Mouse (Mus musculus) forebrain, embryonic 14.5 days (tissue): ENCODE results near the gene Pecam1. TPM values are rescaled to one million over a fixed set of nuclear protein-coding genes. Genes with fewer than 3 reads are reported as not detected.
"Not testable (repeated sequence)": the region's sequence is repeated elsewhere in the genome, so short reads cannot be mapped to it uniquely, and the experiment has no call there.

ENCODE experiments used
- ATAC-seq: fragments of 200-750 bp; cut with Nextera tagmentation; 2 replicates; pipeline ENCODE4 v1.8.0; 2017; ENCODE audit warnings: mild to moderate bottlenecking, moderate library complexity
- DNase-seq: peaks from one replicate; pipeline ENCODE4 v3.0.0-alpha.2; 2015; ENCODE audit warnings: low spot score
- H3K27ac ChIP-seq: fragments of 300-500 bp; sonication (generic); 2 replicates; pipeline ENCODE4 v1.5.1; 2014; ENCODE audit warnings: low read depth, mild to moderate bottlenecking, control low read depth, low read length, moderate library complexity
- H3K27me3 ChIP-seq: fragments of 300-500 bp; sonication (generic); replicated peaks from 2 replicates; pipeline ENCODE4 v1.6.1; 2014; ENCODE audit warnings: low read length, control low read depth, mixed read lengths; ENCODE audit not compliant: control insufficient read depth, insufficient read depth
- H3K36me3 ChIP-seq: fragments of 300-500 bp; sonication (generic); 2 replicates; pipeline ENCODE4 v1.6.1; 2014; ENCODE audit warnings: low read length, control low read depth; ENCODE audit not compliant: control insufficient read depth, insufficient read depth
- H3K4me1 ChIP-seq: fragments of 300-500 bp; sonication (generic); 2 replicates; pipeline ENCODE4 v1.6.1; 2014; ENCODE audit warnings: antibody characterized with exemption, low read length, control low read depth; ENCODE audit not compliant: control insufficient read depth, insufficient read depth
- H3K4me2 ChIP-seq: fragments of 300-500 bp; sonication (generic); 2 replicates; pipeline ENCODE4 v1.6.1; 2014; ENCODE audit warnings: mild to moderate bottlenecking, control low read depth, low read length
- H3K4me3 ChIP-seq: fragments of 300-500 bp; sonication (generic); 2 replicates; pipeline ENCODE4 v1.5.1; 2014; ENCODE audit warnings: low read depth, low read length, control low read depth
- H3K9ac ChIP-seq: fragments of 300-500 bp; sonication (generic); 2 replicates; pipeline ENCODE4 v1.6.1; 2014; ENCODE audit warnings: mild to moderate bottlenecking, low read length, control low read depth, moderate library complexity
- H3K9me3 ChIP-seq: fragments of 300-500 bp; sonication (generic); replicated peaks from 2 replicates; pipeline ENCODE4 v1.6.1; 2016; ENCODE audit warnings: low read length, control low read depth, mixed read lengths; ENCODE audit not compliant: control insufficient read depth
- WGBS: fragments of 180-500 bp; shearing (Covaris S2); extraction: QIAGEN DNeasy Blood & Tissue Kit; methylation state at CpG from one replicate; pipeline ENCODE4 v1.1.7; 2014; 5-methylcytosine and 5-hydroxymethylcytosine counted together
- polyA plus RNA-seq: library from polyadenylated mRNA; unstranded; fragments of >200 nt; fragmentation: Nextera tagmentation; extraction: Ambion mirVana; gene quantifications from 2 replicates; pipeline ENCODE4 v1.2.1, GENCODE M21; 2014

Pecam1 gene
- polyA plus RNA-seq, 1 experiment from 2014 or later, result 16.8 TPM

DNA sequence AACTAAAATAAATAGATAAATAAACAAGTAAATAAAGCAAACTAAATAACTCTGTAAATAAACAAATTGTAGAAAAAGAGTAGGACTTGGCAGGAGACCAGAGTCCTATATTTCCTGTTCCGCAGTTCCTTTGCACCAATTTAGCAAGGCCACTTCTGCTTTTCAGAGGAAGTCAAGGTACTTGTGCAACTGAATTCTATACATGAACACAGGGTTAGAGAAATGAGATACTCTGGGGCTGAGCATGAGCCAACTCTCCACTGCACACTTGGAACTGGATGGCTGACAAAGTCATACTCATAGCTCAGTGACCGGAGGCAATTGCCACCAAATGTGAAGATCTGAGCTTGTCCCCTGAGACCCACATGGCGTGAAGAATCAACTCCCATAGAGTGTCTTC, 8.6 kb upstream of the Pecam1 start:
- H3K4me2 ChIP-seq, result no peak overlapping the region
- H3K4me3 ChIP-seq, result no peak overlapping the region
- ATAC-seq, result no peak
- no peaks in the 10 kb centered on the region for H3K4me1 ChIP-seq
- 93% methylated on average over 3 of the region's 3 CpGs for WGBS
- no peak for DNase-seq
- H3K9ac ChIP-seq, result no peak overlapping the region
- H3K27ac ChIP-seq, result no peak overlapping the region
- H3K36me3 ChIP-seq, result no peaks in the 10 kb centered on the region
- H3K9me3 ChIP-seq, result no peaks in the 10 kb centered on the region
- no peaks in the 10 kb centered on the region for H3K27me3 ChIP-seq

DNA sequence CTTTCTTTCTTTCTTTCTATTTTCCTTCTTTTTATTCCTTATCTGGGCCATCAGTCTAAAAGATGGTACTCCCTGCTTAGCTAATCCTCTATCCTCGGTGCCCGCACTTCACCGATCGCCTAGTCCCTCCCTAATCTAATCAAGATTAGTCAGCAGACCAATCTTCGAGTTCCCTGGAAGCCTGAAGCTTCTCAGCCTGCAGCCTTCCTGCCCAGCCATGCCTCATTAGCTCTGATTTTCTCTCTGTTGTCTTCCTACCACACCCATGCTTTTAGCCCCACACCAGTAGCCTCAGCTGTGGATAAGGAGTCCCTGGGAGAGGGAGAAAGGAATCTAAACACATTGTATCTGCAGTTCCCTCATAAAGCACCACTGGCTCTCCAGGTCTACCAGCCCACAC, 5.2 kb upstream of the Pecam1 start:
- WGBS, result 21% methylated on average over 5 of the region's 5 CpGs
- no peak for ATAC-seq
- H3K4me1 ChIP-seq, result no peaks in the 10 kb centered on the region
- no peaks in the 10 kb centered on the region for H3K36me3 ChIP-seq
- H3K4me2 ChIP-seq, result no peak overlapping the region
- H3K9me3 ChIP-seq, result no peaks in the 10 kb centered on the region
- H3K9ac ChIP-seq, result no peak overlapping the region
- no peak for DNase-seq
- H3K27ac ChIP-seq, result no peak overlapping the region
- H3K4me3 ChIP-seq, result no peak overlapping the region
- H3K27me3 ChIP-seq, result no peaks in the 10 kb centered on the region

DNA sequence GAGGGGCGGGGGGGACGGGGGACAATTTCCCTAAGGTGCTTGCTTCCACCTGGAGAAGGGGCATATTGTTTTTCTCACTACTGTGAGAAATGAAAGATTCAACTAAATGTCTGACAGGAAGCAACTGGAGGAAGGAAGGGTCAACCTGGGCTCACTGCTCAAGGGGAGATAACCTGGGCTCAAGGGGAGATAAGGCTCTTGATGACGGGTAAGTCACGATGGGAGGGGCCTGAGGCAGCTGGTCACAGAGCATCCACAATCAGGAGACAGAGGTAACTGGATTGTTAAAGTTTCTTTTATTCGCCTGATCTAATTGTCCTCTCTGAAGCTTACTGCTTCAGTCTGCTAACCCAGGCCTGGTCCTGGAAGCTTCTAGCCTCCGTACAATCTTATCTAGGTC, 2.9 kb upstream of the Pecam1 start:
- ATAC-seq (no peak), DNase-seq (no peak)
- 85% methylated on average over 6 of the region's 6 CpGs for WGBS
- no peak overlapping the region for H3K4me2 ChIP-seq
- H3K27ac ChIP-seq, result no peak overlapping the region
- no peaks in the 10 kb centered on the region for H3K4me1 ChIP-seq
- H3K36me3 ChIP-seq, result no peaks in the 10 kb centered on the region
- H3K4me3 ChIP-seq, result no peak overlapping the region
- H3K9ac ChIP-seq, result no peak overlapping the region
- H3K27me3 ChIP-seq, result no peaks in the 10 kb centered on the region
- H3K9me3 ChIP-seq, result no peaks in the 10 kb centered on the region

DNA sequence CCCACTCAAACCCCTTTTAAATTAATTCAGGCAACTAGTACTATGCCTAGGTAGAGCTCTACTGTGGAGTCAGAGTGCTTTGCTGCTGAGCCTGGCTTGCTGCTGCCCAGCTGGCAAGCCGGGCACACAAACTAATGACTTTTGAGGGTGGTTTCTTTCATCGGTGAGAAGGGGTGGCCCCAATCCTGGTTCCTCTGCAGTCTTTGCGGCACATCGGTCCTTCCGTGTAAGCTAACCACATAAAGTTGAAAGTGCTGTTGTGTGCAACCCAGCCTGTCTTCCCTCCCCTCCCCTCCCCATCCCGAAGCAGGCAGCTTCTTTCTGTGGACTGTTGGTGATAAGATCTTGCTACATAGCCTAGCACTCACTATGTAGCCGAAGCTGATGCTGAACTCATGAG, 1.7 kb upstream of the Pecam1 start:
- H3K9me3 ChIP-seq, result 0 out of 2 replicates have a peak, but pooled peaks cover 2% of the 10 kb centered on the region
- no peaks in the 10 kb centered on the region for H3K36me3 ChIP-seq
- H3K4me1 ChIP-seq, result no peaks in the 10 kb centered on the region
- ATAC-seq, result no peak
- no peak overlapping the region for H3K27ac ChIP-seq
- H3K4me2 ChIP-seq, result no peak overlapping the region
- H3K9ac ChIP-seq, result no peak overlapping the region
- DNase-seq, result no peak
- 90% methylated on average over 7 of the region's 7 CpGs for WGBS
- H3K4me3 ChIP-seq, result no peak overlapping the region
- no peaks in the 10 kb centered on the region for H3K27me3 ChIP-seq

DNA sequence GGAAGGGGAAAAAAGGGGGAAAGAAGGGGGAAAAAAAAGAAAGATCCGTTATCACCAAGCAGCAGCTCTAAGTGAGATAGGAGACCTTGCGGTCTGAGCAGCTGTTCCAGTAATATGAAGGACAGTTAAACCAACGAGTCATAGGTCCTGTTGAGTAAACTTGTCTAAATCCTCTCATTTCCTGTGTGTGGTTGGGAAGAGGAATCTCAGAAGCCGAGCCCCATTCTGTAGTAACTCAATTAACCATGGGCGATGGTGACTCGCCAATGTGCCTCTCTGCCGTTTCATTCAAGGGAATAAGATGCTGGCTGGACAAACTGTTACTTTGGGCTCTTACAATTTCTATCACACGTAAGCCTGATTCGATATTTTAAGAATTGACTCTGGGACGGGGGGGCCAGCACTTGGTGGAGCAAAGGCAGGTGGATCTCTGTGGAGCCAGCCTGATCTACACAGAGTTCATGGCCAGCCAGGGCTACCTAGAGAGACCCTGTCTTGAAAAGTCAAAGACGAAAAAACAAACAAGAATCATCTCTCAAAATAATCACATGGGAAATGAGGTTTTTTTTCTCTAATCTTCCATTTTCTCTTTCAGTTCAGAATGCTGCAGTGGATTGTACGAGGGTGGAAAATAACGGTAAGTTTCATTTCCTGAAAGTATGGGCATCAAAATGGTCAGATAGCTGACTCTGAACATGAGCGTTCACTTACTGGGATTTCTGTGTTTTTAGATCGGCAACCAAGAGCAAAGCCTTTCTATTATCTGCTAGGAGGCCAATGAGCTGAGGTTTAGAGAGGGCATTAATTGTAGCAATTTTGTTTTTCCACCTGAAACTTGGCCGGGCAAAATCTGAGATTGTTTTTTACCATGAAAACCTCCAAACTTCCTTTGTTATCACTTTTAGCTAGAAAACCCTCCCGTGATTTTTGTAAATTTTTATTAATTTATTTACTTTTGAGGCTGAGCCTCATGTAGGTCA, 901 bp upstream of the Pecam1 start, which contains the start of gene Milr1:
Gene Milr1, plus strand, starts transcription at position 188 of the 980 bp plus-strand sequence.
- ATAC-seq, result no peak
- Histone ChIP-seq H3K4me1 (no peaks in the 10 kb centered on the region), H3K27me3 (no peaks in the 10 kb centered on the region), H3K9me3 (0 out of 2 replicates have a peak, but pooled peaks cover 2% of the 10 kb centered on the region), H3K4me2 (no peak within 1 kb of the TSS), H3K36me3 (no peaks in the 10 kb centered on the region), H3K27ac (no peak within 1 kb of the TSS), H3K4me3 (no peak within 1 kb of the TSS), H3K9ac (no peak within 1 kb of the TSS)
- WGBS, result 92% methylated on average over 17 of the region's 17 CpGs
- no peak for DNase-seq

DNA sequence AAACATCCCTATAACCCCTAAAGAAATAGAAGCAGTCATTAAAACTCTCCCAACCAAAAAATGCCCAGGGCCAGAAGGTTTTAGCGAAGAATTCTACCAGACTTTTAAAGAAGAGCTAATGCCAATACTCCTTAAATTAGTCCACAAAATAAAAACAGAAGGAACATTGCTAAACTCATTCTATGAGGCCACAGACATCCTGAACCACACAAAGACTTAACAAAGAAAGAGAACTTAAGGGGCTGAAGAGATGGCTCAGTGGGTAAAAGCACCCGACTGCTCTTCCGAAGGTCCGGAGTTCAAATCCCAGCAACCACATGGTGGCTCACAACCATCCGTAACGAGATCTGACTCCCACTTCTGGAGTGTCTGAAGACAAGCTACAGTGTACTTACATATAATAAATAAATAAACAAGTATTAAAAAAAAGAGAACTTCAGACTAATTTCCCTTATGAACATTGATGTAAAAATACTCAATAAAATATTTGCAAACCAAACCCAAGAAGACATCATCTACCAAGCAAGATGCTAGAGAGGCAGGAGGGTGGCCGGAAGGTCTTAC, 789 bp downstream of the Pecam1 start:
- DNase-seq, H3K9me3 ChIP-seq, ATAC-seq, H3K36me3 ChIP-seq, H3K4me3 ChIP-seq, H3K4me2 ChIP-seq, H3K4me1 ChIP-seq, H3K27ac ChIP-seq, H3K9ac ChIP-seq, H3K27me3 ChIP-seq: not testable (repeated sequence)
- 95% methylated on average over 7 of the region's 7 CpGs for WGBS

DNA sequence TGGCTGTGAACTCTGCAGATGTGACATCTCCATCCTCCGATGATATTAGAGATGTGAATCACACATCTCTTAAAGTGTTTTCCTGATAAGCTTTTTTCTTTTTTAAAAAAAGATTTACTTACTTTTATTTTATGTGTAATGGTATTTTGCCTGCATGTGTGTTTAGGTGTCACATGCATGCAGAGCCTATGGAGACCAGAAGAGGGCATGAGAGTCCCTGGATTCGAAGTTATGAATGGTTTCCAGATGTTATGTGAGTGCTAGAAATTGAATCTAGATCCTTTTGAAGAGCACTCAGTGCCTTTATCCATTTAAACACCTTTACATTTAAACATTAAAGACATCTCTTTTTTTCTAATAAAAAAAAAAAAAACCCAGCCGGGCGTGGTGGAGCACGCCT, 5.5 kb downstream of the Pecam1 start:
- no peaks in the 10 kb centered on the region for H3K36me3 ChIP-seq
- no peaks in the 10 kb centered on the region for H3K4me1 ChIP-seq
- no peak overlapping the region for H3K4me2 ChIP-seq
- 93% methylated on average over 5 of the region's 5 CpGs for WGBS
- DNase-seq (no peak), ATAC-seq (no peak)
- H3K9me3 ChIP-seq, result 0 out of 2 replicates have a peak, but pooled peaks cover 2% of the 10 kb centered on the region
- no peaks in the 10 kb centered on the region for H3K27me3 ChIP-seq
- H3K9ac ChIP-seq, result no peak overlapping the region
- H3K4me3 ChIP-seq, result no peak overlapping the region
- no peak overlapping the region for H3K27ac ChIP-seq

DNA sequence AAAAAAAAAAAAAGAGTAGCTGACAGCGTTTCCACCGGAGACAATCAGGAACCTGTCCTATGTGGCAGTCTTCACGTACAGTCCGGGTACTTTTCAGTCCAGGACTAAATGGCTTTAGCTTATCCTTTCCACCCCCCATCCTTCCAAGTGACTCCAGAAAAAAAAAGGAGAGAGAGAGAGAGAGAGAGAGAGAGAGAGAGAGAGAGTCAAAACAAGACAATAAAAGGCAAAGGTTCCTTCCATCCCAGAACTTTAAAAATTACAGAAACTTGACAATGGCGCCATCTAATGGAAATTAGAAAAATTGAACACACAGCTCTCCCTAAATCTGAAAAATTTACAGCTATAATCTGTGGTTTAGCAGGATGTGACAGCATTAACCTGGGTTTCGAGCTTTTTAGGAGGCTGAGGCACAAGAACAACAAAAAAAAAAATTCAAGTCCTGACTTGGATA, 8.0 kb downstream of the Pecam1 start:
- no peaks in the 10 kb centered on the region for H3K27me3 ChIP-seq
- H3K4me1 ChIP-seq, result peaks cover 4% of the 10 kb centered on the region
- DNase-seq (peak; percentile 73), ATAC-seq (no peak)
- no peaks in the 10 kb centered on the region for H3K36me3 ChIP-seq
- WGBS, result 51% methylated on average over 6 of the region's 6 CpGs
- no peak overlapping the region for H3K4me3 ChIP-seq
- no peak overlapping the region for H3K4me2 ChIP-seq
- no peaks in the 10 kb centered on the region for H3K9me3 ChIP-seq
- H3K9ac ChIP-seq, result no peak overlapping the region
- no peak overlapping the region for H3K27ac ChIP-seq

DNA sequence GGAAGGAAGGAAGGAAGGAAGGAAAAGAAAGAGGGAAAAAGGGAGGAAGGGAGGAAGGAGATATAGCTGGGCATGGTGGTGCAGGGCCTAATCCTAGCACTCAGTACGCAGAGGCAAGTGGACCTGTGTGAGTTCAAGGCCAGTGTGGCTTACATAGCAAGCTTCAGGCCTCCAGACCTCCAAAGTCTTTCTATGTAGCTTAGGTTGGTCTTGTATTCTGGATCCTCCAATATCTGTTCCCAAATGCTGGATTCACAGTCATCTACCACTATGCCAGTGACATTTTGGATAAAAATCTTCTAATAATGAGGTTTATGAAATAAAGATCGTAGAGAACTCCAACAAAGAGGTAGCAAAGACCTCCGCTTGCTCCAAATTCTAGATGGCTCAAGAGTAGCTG, 8.6 kb downstream of the Pecam1 start:
- Histone ChIP-seq H3K4me3 (no peak overlapping the region), H3K36me3 (no peaks in the 10 kb centered on the region), H3K27me3 (no peaks in the 10 kb centered on the region), H3K4me2 (no peak overlapping the region), H3K9ac (no peak overlapping the region), H3K4me1 (peaks cover 10% of the 10 kb centered on the region), H3K9me3 (no peaks in the 10 kb centered on the region), H3K27ac (no peak overlapping the region)
- ATAC-seq (no peak), DNase-seq (no peak)
- 97% methylated on average over 3 of the region's 3 CpGs for WGBS
